Mouse (Mus musculus): ENCODE data around the gene Arl8a.

Gene Arl8a

DNA sequence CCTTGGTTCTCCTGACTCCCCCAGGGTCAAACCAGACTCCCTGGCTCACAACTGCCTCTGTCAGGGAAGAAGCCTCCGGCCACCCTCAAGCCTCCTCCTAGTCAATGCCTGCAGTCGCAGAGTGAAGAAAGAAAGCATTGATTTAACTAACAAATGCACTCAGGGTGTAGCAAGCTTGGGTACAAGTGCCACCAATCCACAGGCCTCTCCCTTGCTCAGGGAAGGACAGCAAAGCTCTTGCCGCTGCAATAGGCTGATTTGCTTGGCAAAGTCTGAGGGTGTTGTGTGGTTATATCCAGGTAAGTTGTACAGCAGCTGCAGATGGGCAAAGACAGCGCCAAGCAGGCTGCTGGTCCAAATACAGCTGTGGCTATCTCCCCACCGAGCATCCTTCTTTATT is 51.8 kb downstream of the Arl8a start:
- in situ Hi-C loops (cut with MseI, MboI), result no loop called here

DNA sequence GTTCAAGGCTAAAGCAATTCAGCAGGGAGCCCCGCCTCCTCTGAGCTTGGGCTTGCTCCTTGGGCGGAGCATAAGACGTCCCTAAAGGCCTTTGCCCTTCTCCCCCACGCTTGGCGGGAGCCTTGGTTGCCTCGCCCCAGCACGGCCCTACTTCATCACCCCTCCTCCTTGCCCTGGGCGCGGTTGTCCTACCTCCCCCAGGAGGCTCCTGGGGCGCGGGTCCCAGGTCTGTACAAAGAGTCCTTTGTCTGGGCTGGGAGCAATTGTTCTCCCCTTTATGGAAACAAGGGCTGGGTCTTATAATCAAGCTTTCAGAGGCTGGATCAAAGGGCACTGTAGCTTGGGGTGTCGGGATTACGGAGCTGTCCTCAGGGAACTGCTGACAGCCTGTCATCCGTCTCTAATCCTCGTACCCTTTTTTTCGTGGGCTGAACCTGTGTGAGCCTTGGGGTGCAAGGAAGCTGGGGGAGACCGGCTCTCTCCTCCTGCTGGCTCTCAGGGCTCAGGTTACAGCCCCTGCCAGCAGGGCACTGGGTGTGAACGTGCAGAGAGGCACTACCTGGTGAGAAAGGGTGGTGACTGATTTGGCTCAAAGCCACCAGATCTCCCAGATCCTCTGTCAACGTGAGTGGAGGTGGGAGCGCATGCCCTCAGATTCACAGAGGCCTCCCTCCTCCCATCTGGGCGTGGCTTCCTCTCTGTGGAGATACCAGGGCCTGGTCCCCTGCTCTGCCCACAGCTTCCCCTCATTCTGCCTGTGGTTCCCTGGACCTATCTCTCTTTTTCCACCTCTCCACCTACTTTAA is 52.6 kb downstream of the Arl8a start:
- in situ Hi-C loops (cut with MseI, MboI), result no loop called here

DNA sequence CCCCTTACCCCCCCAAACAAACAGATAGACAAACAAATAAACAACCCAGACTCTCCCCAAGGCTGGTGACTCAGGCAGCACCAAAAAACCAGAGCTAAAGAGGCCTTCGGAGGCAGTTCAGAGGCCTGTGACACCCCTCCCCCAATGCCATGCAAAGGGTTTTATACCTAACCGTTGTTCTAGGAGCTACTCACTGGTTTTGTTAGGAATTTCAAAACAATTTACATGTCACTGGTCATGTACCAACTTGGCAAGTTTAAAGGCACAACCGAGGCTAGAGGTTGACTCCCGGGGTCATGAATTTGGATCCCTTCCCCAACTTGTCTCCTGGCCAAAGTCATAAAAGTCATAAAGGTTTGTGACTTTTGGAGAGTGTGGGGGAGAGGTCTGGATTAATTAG is 53.8 kb downstream of the Arl8a start:
- in situ Hi-C loops (cut with MseI, MboI), result no loop called here

DNA sequence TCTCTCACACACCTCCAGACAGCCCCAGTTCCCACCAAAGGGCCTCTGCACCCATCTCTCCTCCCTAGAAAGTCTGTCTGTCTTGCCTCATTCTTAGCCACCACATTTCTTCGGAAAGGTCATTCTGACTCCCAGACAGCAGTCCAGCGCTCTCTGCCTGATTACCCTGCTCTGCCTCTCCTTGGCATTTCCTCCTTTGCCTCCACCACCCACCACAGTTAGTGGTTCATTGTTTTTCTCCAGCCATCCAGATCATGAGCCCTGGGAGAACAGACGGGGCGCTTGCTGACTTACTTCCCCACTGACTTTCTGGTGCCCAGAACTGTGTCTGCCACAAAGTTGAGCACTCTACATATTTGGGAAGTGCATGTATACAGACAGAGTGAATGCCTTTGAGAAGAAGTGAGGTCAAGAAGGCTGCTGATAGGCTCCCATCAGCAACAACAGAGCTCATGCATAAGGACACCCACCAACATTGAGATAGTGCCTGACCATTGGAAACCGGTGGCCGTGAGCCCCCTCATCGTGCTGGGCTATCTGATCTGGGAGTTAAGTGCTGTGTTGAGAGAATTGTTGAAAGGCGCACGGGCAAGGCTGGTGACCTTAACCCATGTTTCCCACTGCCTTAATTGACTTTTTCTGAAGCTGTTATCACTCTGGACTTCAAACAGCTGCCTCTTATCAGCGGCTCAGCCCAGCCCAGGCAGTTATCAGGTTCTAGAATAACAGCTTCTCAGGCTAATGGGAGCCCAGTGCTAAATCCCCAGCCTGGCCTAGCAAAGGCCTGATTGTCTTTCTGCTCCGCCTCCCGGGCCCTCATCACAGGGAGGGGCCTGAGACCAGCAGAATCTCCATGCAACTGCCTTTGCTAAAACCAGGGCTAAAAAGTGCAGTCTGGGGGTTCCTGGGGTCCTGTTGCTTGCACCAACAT is 57.8 kb downstream of the Arl8a start:
- in situ Hi-C loops (cut with MseI, MboI), result no loop called here

DNA sequence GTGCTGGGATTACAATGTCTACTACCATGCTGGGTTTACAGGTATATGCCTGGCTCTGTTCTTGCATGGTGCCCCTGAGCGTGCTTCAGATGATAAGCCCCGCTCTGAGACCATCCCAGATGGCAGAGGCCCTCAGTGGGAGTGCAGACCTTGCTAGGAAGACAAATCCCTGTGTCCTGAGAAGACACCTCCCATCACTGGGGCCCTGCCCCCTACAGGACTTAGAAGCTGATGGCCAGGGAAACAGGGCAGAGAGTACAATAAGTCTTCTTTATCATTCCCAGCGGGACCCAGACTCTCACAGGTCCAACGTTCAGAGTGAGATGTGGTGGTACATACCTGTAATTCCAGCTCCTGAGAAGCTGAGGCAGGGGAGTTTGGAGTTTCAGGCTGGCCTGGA is 58.6 kb downstream of the Arl8a start:
- in situ Hi-C loops (cut with MseI, MboI), result no loop called here
